Mouse (Mus musculus): Measurements from ENCODE around the gene Zkscan6. TPM values are rescaled to one million over a fixed set of nuclear protein-coding genes. Genes with fewer than 3 reads are reported as not detected.

The Zkscan6 gene
- polyA plus RNA-seq (2015; fragmentation: Nextera tagmentation; extraction: Ambion mirVana) = 5.1 and 5.5 TPM in 2 replicates

GRCm38 (mm10) chr11:65806909-65807504 lies at the start of gene Zkscan6:
Gene Zkscan6 (plus strand): TSS chr11:65807175.
- peak; percentile 97 for ATAC-seq (ENCODE audit: insufficient read depth)
- Histone ChIP-seq H3K27ac (replicated peaks) (peak within 1 kb of the TSS; percentile 97), H3K9me3 (replicated peaks) (no peaks in the 10 kb centered on the region), H3K9ac (peak within 1 kb of the TSS; percentile 84), H3K4me1 (replicated peaks) (peaks cover 24% of the 10 kb centered on the region), H3K4me2 (peak within 1 kb of the TSS; percentile 92), H3K4me3 (replicated peaks) (peak within 1 kb of the TSS; percentile 76), H3K27me3 (no peaks in the 10 kb centered on the region), H3K36me3 (replicated peaks) (no peaks in the 10 kb centered on the region)
- under 1% methylated on average over 58 of the region's 58 CpGs for WGBS (ENCODE audit: insufficient replicate concordance)

GRCm38 (mm10) chr11:65759350-65759749 lies 47.6 kb upstream of the Zkscan6 start:
- ATAC-seq (ENCODE audit: insufficient read depth) = no peak
- no peaks in the 10 kb centered on the region for H3K9me3 ChIP-seq (replicated peaks)
- no peaks in the 10 kb centered on the region for H3K27me3 ChIP-seq
- H3K9ac ChIP-seq = no peak overlapping the region
- peaks cover 28% of the 10 kb centered on the region for H3K4me1 ChIP-seq (replicated peaks)
- WGBS (ENCODE audit: insufficient replicate concordance) = 71% methylated on average over 1 of the region's 1 CpGs
- no peak overlapping the region for H3K4me2 ChIP-seq
- no peak overlapping the region for H3K4me3 ChIP-seq (replicated peaks)
- H3K27ac ChIP-seq (replicated peaks) = no peak overlapping the region
- H3K36me3 ChIP-seq (replicated peaks) = peaks cover 9% of the 10 kb centered on the region

- Histone ChIP-seq H3K4me1 (replicated peaks) (peaks cover 32% of the 10 kb centered on the region), H3K4me3 (replicated peaks) (no peak overlapping the region), H3K27me3 (no peaks in the 10 kb centered on the region), H3K27ac (replicated peaks) (no peak overlapping the region), H3K36me3 (replicated peaks) (no peaks in the 10 kb centered on the region), H3K9me3 (replicated peaks) (no peaks in the 10 kb centered on the region), H3K9ac (no peak overlapping the region), H3K4me2 (no peak overlapping the region)
- no peak for ATAC-seq (ENCODE audit: insufficient read depth)
- 82% methylated on average over 2 of the region's 2 CpGs for WGBS (ENCODE audit: insufficient replicate concordance)
Observed at GRCm38 (mm10) chr11:65760912-65761311, 46.1 kb upstream of the Zkscan6 start.

- no peaks in the 10 kb centered on the region for H3K36me3 ChIP-seq (replicated peaks)
- no peak overlapping the region for H3K9ac ChIP-seq
- H3K9me3 ChIP-seq (replicated peaks) = no peaks in the 10 kb centered on the region
- H3K4me3 ChIP-seq (replicated peaks) = no peak overlapping the region
- H3K4me2 ChIP-seq = no peak overlapping the region
- H3K27ac ChIP-seq (replicated peaks) = peak overlapping the region; percentile 38; the same call in 1 of the 2 replicates
- no peak for ATAC-seq (ENCODE audit: insufficient read depth)
- no peaks in the 10 kb centered on the region for H3K27me3 ChIP-seq
- H3K4me1 ChIP-seq (replicated peaks) = peaks cover 63% of the 10 kb centered on the region
Observed at GRCm38 (mm10) chr11:65768445-65768844, 38.5 kb upstream of the Zkscan6 start.

- no peak overlapping the region for H3K4me2 ChIP-seq
- H3K4me1 ChIP-seq (replicated peaks) = peaks cover 71% of the 10 kb centered on the region
- H3K27ac ChIP-seq (replicated peaks) = no peak overlapping the region
- WGBS (ENCODE audit: insufficient replicate concordance) = 29% methylated on average over 5 of the region's 5 CpGs
- H3K36me3 ChIP-seq (replicated peaks) = no peaks in the 10 kb centered on the region
- H3K9ac ChIP-seq = no peak overlapping the region
- H3K9me3 ChIP-seq (replicated peaks) = no peaks in the 10 kb centered on the region
- H3K4me3 ChIP-seq (replicated peaks) = no peak overlapping the region
- H3K27me3 ChIP-seq = no peaks in the 10 kb centered on the region
- no peak for ATAC-seq (ENCODE audit: insufficient read depth)
Observed at GRCm38 (mm10) chr11:65769990-65770389, 37.0 kb upstream of the Zkscan6 start.

GRCm38 (mm10) chr11:65771546-65771945 lies 35.4 kb upstream of the Zkscan6 start:
- no peak for ATAC-seq (ENCODE audit: insufficient read depth)
- peaks cover 68% of the 10 kb centered on the region for H3K4me1 ChIP-seq (replicated peaks)
- no peak overlapping the region for H3K27ac ChIP-seq (replicated peaks)

GRCm38 (mm10) chr11:65773535-65773934 lies 33.4 kb upstream of the Zkscan6 start:
- peak overlapping the region; percentile 36 for H3K4me3 ChIP-seq (replicated peaks)
- peak; percentile 92 for ATAC-seq (ENCODE audit: insufficient read depth)
- H3K36me3 ChIP-seq (replicated peaks) = no peaks in the 10 kb centered on the region
- WGBS (ENCODE audit: insufficient replicate concordance) = 25% methylated on average over 2 of the region's 2 CpGs
- H3K9me3 ChIP-seq (replicated peaks) = no peaks in the 10 kb centered on the region
- peak overlapping the region; percentile 89 for H3K27ac ChIP-seq (replicated peaks)
- peak overlapping the region; percentile 45; the same call in 1 of the 2 replicates for H3K9ac ChIP-seq
- peak overlapping the region; percentile 68 for H3K4me2 ChIP-seq
- H3K4me1 ChIP-seq (replicated peaks) = peaks cover 75% of the 10 kb centered on the region
- no peaks in the 10 kb centered on the region for H3K27me3 ChIP-seq

More at GRCm38 (mm10) chr11:65771546-65771945, 35.4 kb upstream of the Zkscan6 start:
- Histone ChIP-seq H3K36me3 (replicated peaks) (no peaks in the 10 kb centered on the region), H3K27me3 (no peaks in the 10 kb centered on the region), H3K9me3 (replicated peaks) (no peaks in the 10 kb centered on the region), H3K4me2 (no peak overlapping the region), H3K4me3 (replicated peaks) (no peak overlapping the region), H3K9ac (no peak overlapping the region)
- 66% methylated on average over 1 of the region's 1 CpGs for WGBS (ENCODE audit: insufficient replicate concordance)

GRCm38 (mm10) chr11:65773946-65774656 lies 32.9 kb upstream of the Zkscan6 start:
- H3K27ac ChIP-seq (replicated peaks) = peak overlapping the region; percentile 89
- peak; percentile 89 for ATAC-seq (ENCODE audit: insufficient read depth)
- H3K4me2 ChIP-seq = peak overlapping the region; percentile 68
- no peaks in the 10 kb centered on the region for H3K9me3 ChIP-seq (replicated peaks)
- peak overlapping the region; percentile 36 for H3K4me3 ChIP-seq (replicated peaks)
- H3K9ac ChIP-seq = peak overlapping the region; percentile 45; the same call in 1 of the 2 replicates
- peaks cover 76% of the 10 kb centered on the region for H3K4me1 ChIP-seq (replicated peaks)
- no peaks in the 10 kb centered on the region for H3K36me3 ChIP-seq (replicated peaks)
- H3K27me3 ChIP-seq = no peaks in the 10 kb centered on the region
- WGBS (ENCODE audit: insufficient replicate concordance) = 38% methylated on average over 6 of the region's 6 CpGs

GRCm38 (mm10) chr11:65776906-65777611 lies 29.9 kb upstream of the Zkscan6 start:
- Histone ChIP-seq H3K9me3 (replicated peaks) (no peaks in the 10 kb centered on the region), H3K4me2 (peak overlapping the region; percentile 10; the same call in 1 of the 2 replicates), H3K4me1 (replicated peaks) (peaks cover 68% of the 10 kb centered on the region), H3K27ac (replicated peaks) (peak overlapping the region; percentile 54), H3K27me3 (no peaks in the 10 kb centered on the region), H3K9ac (no peak overlapping the region), H3K36me3 (replicated peaks) (peaks cover 20% of the 10 kb centered on the region), H3K4me3 (replicated peaks) (no peak overlapping the region)
- no peak for ATAC-seq (ENCODE audit: insufficient read depth)
- WGBS (ENCODE audit: insufficient replicate concordance) = 38% methylated on average over 2 of the region's 2 CpGs

GRCm38 (mm10) chr11:65777810-65778209 lies 29.2 kb upstream of the Zkscan6 start:
- Histone ChIP-seq H3K4me2 (no peak overlapping the region), H3K36me3 (replicated peaks) (peaks cover 20% of the 10 kb centered on the region), H3K9ac (no peak overlapping the region), H3K9me3 (replicated peaks) (no peaks in the 10 kb centered on the region), H3K27ac (replicated peaks) (no peak overlapping the region), H3K4me1 (replicated peaks) (peaks cover 64% of the 10 kb centered on the region), H3K27me3 (no peaks in the 10 kb centered on the region), H3K4me3 (replicated peaks) (no peak overlapping the region)
- ATAC-seq (ENCODE audit: insufficient read depth) = no peak
- 36% methylated on average over 5 of the region's 5 CpGs for WGBS (ENCODE audit: insufficient replicate concordance)

GRCm38 (mm10) chr11:65779066-65779465 lies 27.9 kb upstream of the Zkscan6 start:
- peaks cover 59% of the 10 kb centered on the region for H3K4me1 ChIP-seq (replicated peaks)
- no peak overlapping the region for H3K9ac ChIP-seq
- H3K27me3 ChIP-seq = no peaks in the 10 kb centered on the region
- 61% methylated on average over 1 of the region's 1 CpGs for WGBS (ENCODE audit: insufficient replicate concordance)
- no peak overlapping the region for H3K27ac ChIP-seq (replicated peaks)
- H3K9me3 ChIP-seq (replicated peaks) = no peaks in the 10 kb centered on the region
- H3K36me3 ChIP-seq (replicated peaks) = peaks cover 20% of the 10 kb centered on the region
- ATAC-seq (ENCODE audit: insufficient read depth) = no peak
- H3K4me2 ChIP-seq = no peak overlapping the region
- H3K4me3 ChIP-seq (replicated peaks) = no peak overlapping the region
